Mouse (Mus musculus) subcutaneous adipose tissue, adult 2 months (tissue): ENCODE measurements around the gene Pde1a. TPM values are rescaled to one million over a fixed set of nuclear protein-coding genes. Genes with fewer than 3 reads are reported as not detected.

Experiments
- polyA plus RNA-seq: library from polyadenylated mRNA; depleted of rRNA; stranded (reverse); fragments of >200 nt; gene quantifications from 2 replicates; pipeline ENCODE4 v1.2.3, GENCODE M21; 2012; ENCODE audit warnings: low replicate concordance; rRNA removed

The Pde1a gene
- polyA plus RNA-seq = 15.6 and 20.4 TPM in 2 replicates

GRCm38 (mm10) chr2:80128861-80129698, at the start of gene Pde1a:
Gene Pde1a, minus strand, starts transcription at chr2:80129458.

Other genes starting within 250 kb of the Pde1a start
- gene Prdx6b, start 163.0 kb upstream of the Pde1a start, polyA plus RNA-seq = not detected in 2 replicates
- gene Dnajc10, start 186.0 kb upstream of the Pde1a start, polyA plus RNA-seq = 18.2 and 39.6 TPM in 2 replicates